Mouse (Mus musculus) common myeloid progenitor, adult 5-6 weeks (primary cell): ENCODE measurements around the gene 8030411F24Rik. TPM values are rescaled to one million over a fixed set of nuclear protein-coding genes. Genes with fewer than 3 reads are reported as not detected.

ENCODE experiments used
- total RNA-seq: library from RNA; stranded (forward); fragments of 200-1000, 187-1606 nt; gene quantifications from 2 replicates; pipeline ENCODE4 v1.2.3, GENCODE M21; 2017

Gene 8030411F24Rik
- total RNA-seq, 1 experiment from 2014 or later: not detected

Other genes starting within 250 kb of the 8030411F24Rik start
- gene Nxt1, start 109.4 kb upstream of the 8030411F24Rik start, total RNA-seq: 34.9 and 40.3 TPM in 2 replicates
- 14.1 and 20.6 TPM in 2 replicates for gene Gzf1, start 101.0 kb upstream of the 8030411F24Rik start, total RNA-seq
- 1.1 and 2.1 TPM in 2 replicates for gene Napb, start 49.5 kb upstream of the 8030411F24Rik start, total RNA-seq
- gene Cstl1, start 31.7 kb upstream of the 8030411F24Rik start, total RNA-seq: not detected in 2 replicates
- not detected in 2 replicates for gene Cst11, start 10.5 kb upstream of the 8030411F24Rik start, total RNA-seq
- gene Cst12, start 7.4 kb downstream of the 8030411F24Rik start, total RNA-seq: not detected in 2 replicates
- not detected in 2 replicates for gene Cst8, start 16.8 kb downstream of the 8030411F24Rik start, total RNA-seq
- gene Cst13, start 38.1 kb downstream of the 8030411F24Rik start, total RNA-seq: not detected in 2 replicates
- not detected in 2 replicates for gene Cst9, start 53.1 kb downstream of the 8030411F24Rik start, total RNA-seq
- gene 9230104L09Rik, start 83.0 kb downstream of the 8030411F24Rik start, total RNA-seq: not detected in 2 replicates
- gene Cst3, start 93.7 kb downstream of the 8030411F24Rik start, total RNA-seq: 267 and 297 TPM in 2 replicates
- not detected in 2 replicates for gene Gm1330, start 221.2 kb downstream of the 8030411F24Rik start, total RNA-seq
- not detected in 2 replicates for gene Gm10750, start 235.2 kb downstream of the 8030411F24Rik start, total RNA-seq